Mouse (Mus musculus) liver, postnatal 0 days (tissue): ENCODE results near the gene Rgl1. TPM values are rescaled to one million over a fixed set of nuclear protein-coding genes. Genes with fewer than 3 reads are reported as not detected.
A peak's percentile ranks its signal among the peaks of the same experiment; 100 is the strongest.

ENCODE experiments used
- ATAC-seq: fragments of 200-750 bp; cut with Nextera tagmentation; 2 replicates; pipeline ENCODE4 v1.8.0; 2017; ENCODE audit warnings: mild to moderate bottlenecking, moderate library complexity
- DNase-seq: peaks from one replicate; pipeline ENCODE4 v3.0.0-alpha.2; 2016
- H3K27ac ChIP-seq: fragments of 300-500 bp; sonication (generic); 2 replicates; pipeline ENCODE4 v1.5.1; 2014; ENCODE audit warnings: antibody characterized with exemption, moderate library complexity, mild to moderate bottlenecking, low read depth
- H3K27me3 ChIP-seq: fragments of 300-500 bp; sonication (generic); 2 replicates; pipeline ENCODE4 v1.6.1; 2014; ENCODE audit warnings: low read length, control low read depth, mixed read lengths; ENCODE audit not compliant: insufficient read depth
- H3K36me3 ChIP-seq: fragments of 300-500 bp; sonication (generic); replicated peaks from 2 replicates; pipeline ENCODE4 v1.6.1; 2014; ENCODE audit warnings: mild to moderate bottlenecking, control low read depth, low read length, moderate library complexity, mixed read lengths; ENCODE audit not compliant: insufficient read depth
- H3K4me1 ChIP-seq: fragments of 300-500 bp; sonication (generic); 2 replicates; pipeline ENCODE4 v1.6.1; 2014; ENCODE audit warnings: antibody characterized with exemption, mild to moderate bottlenecking, control low read depth; ENCODE audit not compliant: insufficient read depth
- H3K4me2 ChIP-seq: fragments of 300-500 bp; sonication (generic); 2 replicates; pipeline ENCODE4 v1.6.1; 2014; ENCODE audit warnings: low read depth, mild to moderate bottlenecking, low read length, moderate library complexity, mixed read lengths
- H3K4me3 ChIP-seq: fragments of 300-500 bp; sonication (generic); 2 replicates; pipeline ENCODE4 v1.5.1; 2014; ENCODE audit warnings: low read depth, low read length
- H3K9ac ChIP-seq: fragments of 300-500 bp; sonication (generic); replicated peaks from 2 replicates; pipeline ENCODE4 v1.6.1; 2014; ENCODE audit warnings: mild to moderate bottlenecking, moderate library complexity
- H3K9me3 ChIP-seq: fragments of 300-500 bp; sonication (generic); 2 replicates; pipeline ENCODE4 v1.6.1; 2016; ENCODE audit warnings: mild to moderate bottlenecking, control low read depth, low read length, mixed read lengths
- CTCF ChIP-seq: sonication (generic); IDR thresholded peaks from 2 replicates; pipeline ENCODE4 v1.5.1; 2016; ENCODE audit warnings: antibody characterized with exemption, low read depth
- EP300 ChIP-seq: IDR thresholded peaks from 2 replicates; pipeline ENCODE4 v1.6.1; 2016; ENCODE audit warnings: antibody characterized with exemption, low read depth, mild to moderate bottlenecking
- WGBS: fragments of 180-500 bp; shearing (Covaris S2); extraction: QIAGEN DNeasy Blood & Tissue Kit; methylation state at CpG from one replicate; pipeline ENCODE4 v1.1.7; 2014; ENCODE audit not compliant: insufficient replicate concordance; 5-methylcytosine and 5-hydroxymethylcytosine counted together
- polyA plus RNA-seq: library from polyadenylated mRNA; unstranded; fragments of >200 nt; fragmentation: Nextera tagmentation; extraction: Ambion mirVana; gene quantifications from 2 replicates; pipeline ENCODE4 v1.2.1, GENCODE M21; 2015

Gene Rgl1
- polyA plus RNA-seq, 1 experiment from 2014 or later = 16.2 TPM

- ATAC-seq (no peak), DNase-seq (no peak)
- no peak overlapping the region for H3K27ac ChIP-seq
- H3K4me3 ChIP-seq = no peak overlapping the region
- H3K9ac ChIP-seq = no peak overlapping the region
- H3K36me3 ChIP-seq = no peaks in the 10 kb centered on the region
- H3K27me3 ChIP-seq = no peaks in the 10 kb centered on the region
- peaks cover 22% of the 10 kb centered on the region for H3K4me1 ChIP-seq
- 49% methylated on average over 7 of the region's 7 CpGs for WGBS
- no peaks in the 10 kb centered on the region for H3K9me3 ChIP-seq
- TF ChIP-seq CTCF (no peak), EP300 (no peak)
- H3K4me2 ChIP-seq = no peak overlapping the region
Observed at GRCm38 (mm10) chr1:152576614-152577144, 189.5 kb downstream of the Rgl1 start.

GRCm38 (mm10) chr1:152575096-152575495 lies 191.1 kb downstream of the Rgl1 start:
- Histone ChIP-seq H3K9ac (no peak overlapping the region), H3K4me1 (peaks cover 18% of the 10 kb centered on the region), H3K27me3 (no peaks in the 10 kb centered on the region), H3K4me2 (no peak overlapping the region), H3K4me3 (no peak overlapping the region), H3K9me3 (no peaks in the 10 kb centered on the region), H3K36me3 (no peaks in the 10 kb centered on the region), H3K27ac (no peak overlapping the region)
- no peak for TF ChIP-seq CTCF
- TF ChIP-seq EP300 = no peak
- WGBS = 54% methylated on average over 5 of the region's 5 CpGs
- ATAC-seq (no peak), DNase-seq (no peak)

GRCm38 (mm10) chr1:152573470-152574059 lies 192.6 kb downstream of the Rgl1 start:
- Histone ChIP-seq H3K9ac (no peak overlapping the region), H3K27me3 (no peaks in the 10 kb centered on the region), H3K36me3 (no peaks in the 10 kb centered on the region), H3K9me3 (no peaks in the 10 kb centered on the region), H3K4me3 (no peak overlapping the region), H3K4me1 (peaks cover 18% of the 10 kb centered on the region), H3K4me2 (no peak overlapping the region), H3K27ac (peak overlapping the region; percentile 60)
- TF ChIP-seq EP300 (no peak), CTCF (no peak)
- no peak for DNase-seq
- peak; percentile 19; the same call in 1 of the 2 replicates for ATAC-seq
- 52% methylated on average over 8 of the region's 8 CpGs for WGBS

DNA sequence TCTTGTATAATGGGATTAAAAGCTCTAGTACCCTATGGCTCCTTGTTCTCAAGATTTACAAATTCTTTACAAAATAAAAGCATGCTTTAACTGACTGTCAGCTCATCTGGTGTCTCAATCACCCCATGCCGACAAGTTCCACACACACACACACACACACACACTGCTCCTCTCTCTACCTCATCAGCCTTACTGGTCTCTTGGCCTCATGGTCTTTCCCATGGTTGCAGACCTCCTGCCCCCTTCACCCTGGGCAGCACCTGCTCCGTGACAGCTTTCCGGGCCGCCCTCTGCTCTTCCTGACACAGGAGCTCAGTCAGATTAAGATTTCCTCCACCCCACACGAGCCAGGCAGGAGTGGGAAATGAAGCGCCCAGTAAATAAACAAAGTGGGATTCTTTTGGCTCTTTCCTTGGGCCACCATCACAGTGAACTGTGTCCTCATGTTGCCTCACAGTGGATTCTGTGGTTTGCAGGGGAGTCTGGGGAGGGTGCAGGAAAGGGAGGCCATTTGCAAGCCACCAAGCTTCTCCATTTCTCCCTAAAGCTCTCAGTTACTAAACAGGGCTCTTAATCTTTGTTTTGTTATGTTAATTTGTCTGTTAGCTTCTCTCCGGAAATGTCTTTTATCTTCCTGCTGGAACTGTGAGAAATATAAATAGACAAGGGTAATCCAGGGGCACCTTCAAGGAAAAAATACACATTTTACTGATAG lies 193.2 kb downstream of the Rgl1 start:
- no peak overlapping the region for H3K4me3 ChIP-seq
- ATAC-seq (0 out of 2 replicates have a peak, but pooled peaks have one; percentile 17), DNase-seq (no peak)
- no peak overlapping the region for H3K4me2 ChIP-seq
- H3K36me3 ChIP-seq = no peaks in the 10 kb centered on the region
- no peaks in the 10 kb centered on the region for H3K27me3 ChIP-seq
- peaks cover 18% of the 10 kb centered on the region for H3K4me1 ChIP-seq
- no peaks in the 10 kb centered on the region for H3K9me3 ChIP-seq
- WGBS = 30% methylated on average over 7 of the region's 7 CpGs
- H3K9ac ChIP-seq = no peak overlapping the region
- H3K27ac ChIP-seq = peak overlapping the region; percentile 60
- TF ChIP-seq EP300 (no peak), CTCF (no peak)

- Histone ChIP-seq H3K36me3 (no peaks in the 10 kb centered on the region), H3K4me3 (no peak overlapping the region), H3K27me3 (no peaks in the 10 kb centered on the region), H3K4me2 (no peak overlapping the region), H3K9me3 (no peaks in the 10 kb centered on the region), H3K27ac (no peak overlapping the region), H3K9ac (no peak overlapping the region), H3K4me1 (peaks cover 15% of the 10 kb centered on the region)
- TF ChIP-seq EP300 = no peak
- no peak for TF ChIP-seq CTCF
- 75% methylated on average over 14 of the region's 14 CpGs for WGBS
- ATAC-seq (no peak), DNase-seq (no peak)
Observed at GRCm38 (mm10) chr1:152571340-152571739, 194.8 kb downstream of the Rgl1 start.

GRCm38 (mm10) chr1:152570681-152571080 lies 195.5 kb downstream of the Rgl1 start:
- peaks cover 5% of the 10 kb centered on the region; the same call in 1 of the 2 replicates for H3K36me3 ChIP-seq
- no peaks in the 10 kb centered on the region for H3K9me3 ChIP-seq
- DNase-seq (no peak), ATAC-seq (no peak)
- no peak overlapping the region for H3K4me2 ChIP-seq
- no peak overlapping the region for H3K4me3 ChIP-seq
- no peak overlapping the region for H3K27ac ChIP-seq
- TF ChIP-seq EP300 (no peak), CTCF (no peak)
- H3K4me1 ChIP-seq = peaks cover 18% of the 10 kb centered on the region
- no peak overlapping the region for H3K9ac ChIP-seq
- no peaks in the 10 kb centered on the region for H3K27me3 ChIP-seq
- 83% methylated on average over 9 of the region's 9 CpGs for WGBS
